Mouse (Mus musculus) layer of hippocampus, adult 11-12 months (tissue): ENCODE data around the gene Zfp414.
A peak's percentile ranks its signal among the peaks of the same experiment; 100 is the strongest.
"Not testable (repeated sequence)": the region's sequence is repeated elsewhere in the genome, so short reads cannot be mapped to it uniquely, and the experiment has no call there.

ENCODE experiments used
- DNase-seq: peaks from one replicate; pipeline ENCODE4 v3.0.0; 2022; ENCODE audit warnings: low spot score

The Zfp414 gene

GRCm38 (mm10) chr17:33628621-33629486, at the start of gene Zfp414:
TSS of gene Zfp414 (plus strand) at chr17:33629090.
- peak; percentile 93 for DNase-seq

DNA sequence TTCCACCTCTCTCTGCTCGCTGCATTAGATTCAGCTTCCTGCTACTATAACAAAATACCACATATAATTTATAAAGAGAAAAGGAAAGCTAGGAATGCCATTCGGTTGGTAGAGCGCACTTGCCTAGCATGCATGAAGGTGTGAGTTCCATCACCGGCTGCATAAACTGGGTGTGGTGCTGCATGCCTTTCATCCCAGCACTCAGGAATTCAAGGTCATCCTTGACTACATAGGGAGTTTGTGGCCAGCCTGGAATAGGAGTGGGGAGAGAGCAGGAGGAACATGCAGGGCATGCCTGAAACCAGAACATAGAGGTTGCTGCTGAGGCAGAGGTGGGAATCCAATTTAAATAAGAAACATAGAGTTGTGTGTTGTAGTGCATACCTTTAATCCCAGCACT, 44.8 kb upstream of the Zfp414 start:
- no peak for DNase-seq

GRCm38 (mm10) chr17:33586011-33586410, 42.9 kb upstream of the Zfp414 start:
- DNase-seq, result no peak

GRCm38 (mm10) chr17:33597271-33597670, 31.6 kb upstream of the Zfp414 start:
- no peak for DNase-seq

DNA sequence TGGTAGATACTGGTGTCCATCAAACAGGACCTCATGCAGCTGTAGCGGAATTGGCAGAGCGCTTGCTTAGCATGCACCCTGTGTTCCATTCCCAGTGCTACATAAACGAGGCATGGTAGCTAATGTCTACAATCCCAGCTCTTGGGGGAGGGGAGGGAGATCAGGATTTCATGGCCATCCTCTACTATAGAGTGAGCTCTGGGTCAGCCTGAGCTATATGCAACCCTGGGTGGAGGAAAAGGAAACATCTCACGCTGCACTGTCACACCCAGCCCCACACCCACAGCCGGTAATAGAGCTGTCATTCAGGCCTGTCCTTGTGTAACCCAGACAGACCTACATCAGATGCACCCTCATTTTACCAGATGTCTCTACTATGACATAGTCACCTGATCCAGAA, 30.4 kb upstream of the Zfp414 start:
- no peak for DNase-seq

DNA sequence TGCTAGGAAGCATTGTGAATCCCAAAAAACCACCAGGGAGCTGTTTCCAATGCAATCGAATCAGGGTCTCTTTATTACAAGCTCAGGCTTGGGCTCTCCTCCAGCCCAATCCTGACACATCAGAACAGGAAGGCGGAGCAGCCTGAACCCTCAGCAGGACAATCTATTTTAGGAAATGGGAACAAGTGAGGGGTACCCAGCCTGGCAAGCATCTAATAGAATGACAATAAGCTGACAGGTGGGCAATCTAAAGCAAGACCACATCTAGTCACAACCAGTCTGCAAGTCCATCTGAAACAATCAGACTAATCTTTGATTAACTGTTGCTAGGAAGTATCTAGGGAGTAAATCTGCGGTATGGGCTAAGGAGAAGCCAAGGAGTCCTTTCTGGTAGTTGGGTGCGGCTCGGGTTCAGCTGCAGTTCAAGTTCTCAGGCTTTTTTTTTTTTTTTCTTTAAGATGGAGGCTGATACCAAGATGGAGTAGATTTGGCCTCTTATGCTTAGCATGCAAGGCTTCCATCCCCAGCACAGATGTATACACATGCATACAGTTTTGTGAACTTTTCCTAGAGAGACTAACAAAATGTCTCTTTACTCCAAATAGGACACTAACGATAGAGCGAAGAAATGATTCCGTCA, 28.9 kb upstream of the Zfp414 start:
- no peak for DNase-seq

GRCm38 (mm10) chr17:33600831-33601230, 28.1 kb upstream of the Zfp414 start:
- no peak for DNase-seq

DNA sequence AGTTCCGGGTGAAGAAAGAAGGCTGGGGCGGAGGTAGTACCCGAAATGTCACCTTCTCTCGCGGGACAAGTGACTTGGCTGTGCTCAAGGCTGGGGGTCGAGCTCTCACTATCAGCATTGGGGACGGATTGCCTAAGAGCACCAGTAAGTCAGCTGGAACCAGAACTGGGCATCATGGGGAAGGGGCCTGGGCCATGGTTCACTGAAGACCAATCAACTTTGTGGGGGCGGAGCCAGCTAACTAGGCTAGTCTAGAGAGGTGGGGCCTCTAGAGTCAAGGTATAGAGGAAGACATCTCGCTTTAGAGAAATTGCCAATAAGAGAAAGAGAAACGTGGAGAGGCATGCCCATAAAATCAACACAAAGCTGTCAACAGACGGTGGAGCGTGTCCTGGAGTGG, 26.9 kb upstream of the Zfp414 start:
- DNase-seq, result no peak

DNA sequence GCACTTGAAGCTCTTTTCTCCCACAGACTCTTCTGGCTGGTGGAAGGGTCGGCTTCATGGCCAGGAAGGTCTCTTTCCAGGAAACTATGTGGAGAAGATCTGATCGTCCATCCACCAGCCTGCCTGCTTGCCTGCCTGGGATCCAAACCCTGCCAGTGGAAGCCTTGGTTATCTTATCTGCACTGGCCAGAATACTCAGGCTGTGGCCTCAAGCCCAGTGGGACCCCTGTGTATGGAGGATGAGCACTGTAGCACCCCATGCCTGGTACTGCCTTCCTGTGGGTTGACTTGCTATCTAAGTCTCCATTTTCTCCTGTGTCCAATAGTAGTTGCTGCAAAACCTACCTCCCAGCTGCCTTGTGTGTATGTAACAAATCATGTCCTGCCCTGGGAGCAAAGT, 21.6 kb upstream of the Zfp414 start:
- DNase-seq, result no peak

GRCm38 (mm10) chr17:33610548-33610947, 18.3 kb upstream of the Zfp414 start:
- DNase-seq, result no peak

GRCm38 (mm10) chr17:33613726-33614125, 15.2 kb upstream of the Zfp414 start:
- DNase-seq, result not testable (repeated sequence)

GRCm38 (mm10) chr17:33627281-33627680, 1.6 kb upstream of the Zfp414 start:
- no peak for DNase-seq

GRCm38 (mm10) chr17:33629487-33630125, 716 bp downstream of the Zfp414 start:
- no peak for DNase-seq

DNA sequence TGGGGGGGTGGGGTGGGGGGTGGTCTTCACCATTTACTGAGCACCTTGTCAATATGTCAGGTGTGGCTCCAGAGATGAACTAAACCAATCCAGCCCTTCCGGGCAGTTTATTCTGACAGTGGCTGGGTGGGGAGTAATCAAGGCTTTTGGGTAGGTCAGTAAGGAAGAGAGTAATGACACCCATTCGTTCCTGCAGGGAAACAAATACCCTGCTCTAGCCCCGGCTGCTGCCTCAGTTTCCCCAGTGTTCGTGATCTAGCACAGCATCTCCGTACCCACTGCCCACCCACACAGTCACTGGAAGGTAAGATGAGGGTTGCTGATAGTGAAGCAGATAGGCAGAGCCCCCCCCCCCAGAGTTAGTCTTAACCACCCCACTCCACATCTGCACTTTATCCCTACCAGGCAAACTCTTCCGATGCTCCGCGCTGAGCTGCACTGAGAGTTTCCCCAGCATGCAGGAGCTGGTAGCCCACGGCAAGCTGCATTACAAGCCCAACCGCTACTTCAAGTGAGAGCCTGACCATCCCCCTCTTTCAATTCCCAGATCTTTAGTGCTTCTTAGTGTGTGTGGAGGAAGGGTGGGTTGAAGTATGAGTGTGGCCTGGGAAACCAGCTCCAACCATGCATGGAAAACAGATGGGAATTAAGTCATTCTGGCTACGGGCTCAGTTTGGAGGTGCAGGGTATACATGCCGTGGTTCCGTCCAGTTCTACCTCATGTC, 1.4 kb downstream of the Zfp414 start:
- DNase-seq, result no peak

DNA sequence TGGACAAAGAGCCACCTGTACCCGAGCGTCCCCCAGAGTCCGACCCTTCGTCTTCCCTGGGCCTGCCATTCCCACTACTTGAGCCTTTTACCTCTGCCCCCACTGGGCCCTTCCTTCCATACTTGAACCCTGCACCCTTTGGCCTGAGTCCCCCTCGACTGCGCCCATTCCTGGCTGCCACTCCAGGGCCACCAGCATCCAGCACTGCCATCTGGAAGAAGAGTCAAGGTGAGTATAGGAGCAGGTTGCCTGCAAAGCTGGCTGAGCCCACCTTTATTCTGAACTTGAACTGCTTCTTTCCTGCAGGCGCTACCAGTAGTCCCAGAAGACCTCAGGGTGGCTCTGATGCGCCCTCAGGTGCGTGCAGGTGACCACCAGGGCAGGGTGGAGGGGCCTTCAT, 2.3 kb downstream of the Zfp414 start:
- no peak for DNase-seq

GRCm38 (mm10) chr17:33631796-33632195, 2.9 kb downstream of the Zfp414 start:
- DNase-seq, result no peak

DNA sequence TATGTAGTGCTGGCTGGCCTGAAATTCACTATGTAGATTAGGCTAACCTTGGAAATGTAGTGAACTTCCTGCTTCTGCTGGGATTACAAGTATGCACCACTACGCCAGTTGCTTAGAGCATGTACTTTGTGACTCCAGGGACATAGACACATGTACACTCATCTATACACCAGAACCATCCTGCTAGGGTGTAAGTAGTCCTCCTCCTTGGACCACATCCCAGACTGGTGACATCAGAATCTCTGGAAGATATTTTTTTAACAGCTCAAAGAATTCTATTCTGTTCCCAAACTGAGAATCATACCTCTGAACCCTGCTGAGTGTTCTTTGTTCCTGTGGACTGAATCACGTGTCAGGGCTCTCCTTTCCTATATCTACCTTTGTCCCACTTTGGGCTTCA, 8.1 kb downstream of the Zfp414 start:
- DNase-seq, result no peak

DNA sequence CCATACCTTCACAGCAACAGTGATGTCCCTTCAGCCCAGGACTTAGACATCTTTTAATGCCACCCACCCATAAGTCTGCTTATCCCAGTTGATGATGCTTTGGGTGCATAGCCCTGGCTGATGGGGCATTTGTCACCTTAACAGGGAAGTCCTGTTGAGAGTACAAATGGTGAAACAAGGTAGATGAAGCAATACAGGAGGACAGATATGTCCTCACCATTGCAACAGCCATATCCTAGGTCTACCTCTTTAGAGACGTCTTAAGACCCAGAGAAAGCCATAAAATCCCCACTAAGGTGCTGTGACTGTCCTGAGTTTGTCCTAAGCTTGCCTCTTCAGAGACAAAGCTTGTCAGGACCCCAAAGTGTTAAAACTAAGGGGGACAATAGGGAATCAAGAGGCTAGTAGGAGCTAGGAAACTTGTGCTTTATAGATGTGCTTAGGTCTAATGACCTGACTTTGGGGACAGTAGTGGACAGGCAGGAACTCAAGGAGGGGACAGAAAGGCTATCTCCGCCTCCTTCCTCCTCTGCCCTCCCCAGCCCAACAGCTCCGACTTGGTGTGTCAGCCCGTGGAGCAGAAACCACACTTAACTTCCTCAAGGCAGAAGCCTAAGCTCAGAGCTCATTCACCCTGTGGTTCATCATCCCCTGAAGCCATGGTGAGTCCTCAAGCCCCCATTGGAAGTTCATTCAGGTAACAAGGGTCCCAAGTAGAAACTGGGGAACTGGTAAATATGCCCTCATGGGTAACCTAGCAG, 8.8 kb downstream of the Zfp414 start, which contains the start of gene Pram1:
Pram1 (plus strand) TSS at position 541 of the 761 bp plus-strand sequence.
- no peak for DNase-seq

GRCm38 (mm10) chr17:33639743-33640142, 10.9 kb downstream of the Zfp414 start:
- no peak for DNase-seq

DNA sequence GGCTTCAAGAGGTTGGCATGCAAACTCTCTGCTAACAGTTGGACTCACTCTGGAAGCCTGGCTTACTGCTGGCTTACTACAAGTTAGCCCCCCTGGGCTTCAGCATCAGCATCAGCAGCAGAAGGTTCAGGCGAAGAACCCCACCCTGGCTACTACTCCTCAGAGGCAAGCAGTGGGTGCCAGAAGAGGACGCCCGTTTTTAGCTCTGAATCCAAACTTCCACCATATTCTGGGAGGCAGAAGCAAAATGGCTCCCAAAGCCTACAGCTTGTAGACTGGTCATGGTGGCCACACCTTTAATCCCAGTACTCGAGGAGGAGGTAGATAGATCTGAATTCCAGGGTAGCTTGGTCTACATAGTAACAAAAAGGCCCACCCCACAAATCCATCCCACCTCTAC, 15.2 kb downstream of the Zfp414 start:
- DNase-seq, result no peak

DNA sequence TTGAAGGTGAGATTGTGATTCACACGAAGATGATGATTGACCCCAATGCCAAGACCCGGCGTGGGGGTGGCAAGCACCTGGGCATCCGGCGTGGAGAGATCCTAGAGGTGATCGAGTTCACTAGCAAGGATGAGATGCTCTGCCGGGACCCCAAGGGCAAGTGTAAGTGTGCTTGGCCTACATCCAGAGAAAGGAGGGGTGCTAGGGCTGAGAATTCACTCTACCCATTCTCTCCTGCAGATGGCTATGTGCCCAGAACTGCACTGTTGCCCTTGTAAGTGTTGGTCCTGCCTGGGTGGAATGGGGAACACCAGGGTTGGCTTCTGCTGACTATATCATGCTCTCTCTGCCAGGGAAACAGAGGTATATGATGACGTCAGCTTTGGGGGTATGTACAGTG, 16.2 kb downstream of the Zfp414 start:
- DNase-seq, result no peak
